Mouse (Mus musculus): ENCODE data around the gene Pecam1.

DNA sequence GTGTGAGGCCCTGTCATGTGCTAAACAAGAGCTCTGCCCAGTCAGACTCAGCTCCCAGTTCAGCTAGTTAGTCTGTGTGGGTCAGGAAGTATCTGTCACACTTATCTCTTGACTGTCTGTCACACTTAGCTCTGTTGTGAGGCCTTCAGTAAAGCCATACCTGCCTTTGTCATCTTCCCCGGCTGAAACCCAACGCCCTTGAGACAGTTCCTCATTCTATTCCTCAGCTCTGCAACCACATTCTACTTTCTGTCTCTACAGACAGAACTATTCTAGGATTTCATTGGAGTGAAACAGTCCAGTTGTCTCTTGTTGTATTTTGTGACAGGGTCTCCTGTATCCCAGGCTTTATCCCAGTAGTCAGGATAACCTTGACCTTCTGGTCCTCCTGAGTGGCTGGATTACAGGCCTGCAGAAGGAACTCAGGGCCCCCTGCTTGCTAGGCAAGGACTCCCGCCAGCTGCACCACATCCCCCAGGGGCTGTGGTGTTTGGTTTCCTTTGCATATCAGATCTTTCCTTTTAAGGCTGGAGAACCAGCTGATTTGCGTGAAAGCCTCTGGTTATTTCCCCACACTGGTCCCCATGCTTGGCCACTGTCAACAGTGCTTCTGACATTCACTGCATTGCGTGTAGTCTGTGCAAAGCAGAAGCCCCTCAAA is 11.8 kb upstream of the Pecam1 start:
- TF ChIP-seq CTCF (IDR thresholded peaks at IDR 0.05) = no peak
- no peak for TF ChIP-seq EP300 (IDR thresholded peaks at IDR 0.05)

Measured in lung, postnatal 0 days (tissue).